Mouse (Mus musculus) C2C12 (cell line): ENCODE data around the gene Ppard.

Experiments used
- CEBPB ChIP-seq: IDR thresholded peaks from one replicate; pipeline ENCODE4 v1.6.1; 2011; ENCODE audit warnings: low read depth, mild to moderate bottlenecking, control low read depth, moderate library complexity
- CTCF ChIP-seq: IDR thresholded peaks from one replicate; pipeline ENCODE4 v1.5.1; 2011; ENCODE audit not compliant: control insufficient read depth, insufficient read depth, insufficient read length
- MAX ChIP-seq: IDR thresholded peaks from one replicate; pipeline ENCODE4 v1.6.1; 2011; ENCODE audit warnings: mild to moderate bottlenecking, control low read depth
- MYOG ChIP-seq: IDR thresholded peaks from one replicate; pipeline ENCODE4 v1.6.1; 2011; ENCODE audit not compliant: control insufficient read depth, insufficient read length; ENCODE audit errors: extremely low read depth
- USF1 ChIP-seq: IDR thresholded peaks from one replicate; pipeline ENCODE4 v1.6.1; 2011; ENCODE audit warnings: low read depth, mild to moderate bottlenecking, control low read depth, moderate library complexity

DNA sequence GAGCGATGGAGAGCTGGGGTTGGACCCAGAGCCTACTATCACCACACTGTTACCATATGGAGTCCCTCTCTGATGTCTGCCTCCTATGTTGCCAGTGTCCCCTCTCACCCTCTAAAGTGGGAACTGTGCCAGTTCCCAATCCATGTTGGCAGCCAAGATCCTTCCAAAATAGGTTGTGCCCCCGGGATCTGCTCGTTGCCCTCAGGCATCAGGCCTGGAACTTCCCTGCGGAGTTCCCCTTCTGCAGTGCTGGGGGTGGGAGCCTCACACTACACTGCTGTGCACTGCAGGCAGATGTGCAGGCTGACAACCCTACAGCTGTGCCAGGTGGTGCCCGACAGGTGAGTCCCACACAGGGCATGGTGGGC, 19.8 kb downstream of the Ppard start:
- no peak for TF ChIP-seq MAX
- no peak for TF ChIP-seq CTCF
- no peak for TF ChIP-seq CEBPB
- no peak for TF ChIP-seq MYOG
- no peak for TF ChIP-seq USF1
